Mouse (Mus musculus) B cell, adult 2 months (primary cell): ENCODE data around the gene Arhgef17.

ENCODE experiments used
- DNase-seq, 2 experiments: peaks; one replicate each; pipeline ENCODE4 v3.0.0; 2022

Gene Arhgef17

DNA sequence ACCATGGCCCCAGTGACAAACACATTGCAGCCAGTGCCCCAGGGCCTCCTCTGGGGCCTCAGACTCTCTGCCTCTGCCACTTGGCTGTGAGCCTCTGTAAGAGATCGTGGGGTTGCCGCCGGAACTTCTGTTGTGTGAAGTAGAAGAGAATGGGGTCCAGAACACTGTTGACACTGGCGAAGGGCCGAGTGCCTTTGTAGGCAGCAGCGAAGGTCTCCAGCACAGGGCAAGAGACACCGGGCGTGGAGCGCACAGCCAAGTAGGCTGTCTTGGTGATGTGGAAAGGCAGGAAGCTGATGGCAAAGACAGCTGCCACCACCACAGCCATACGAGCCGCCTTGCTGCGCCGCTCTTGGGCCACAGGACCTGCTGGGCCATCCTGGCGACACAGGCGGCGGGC lies 6.2 kb upstream of the Arhgef17 start:
- no peak for DNase-seq

DNA sequence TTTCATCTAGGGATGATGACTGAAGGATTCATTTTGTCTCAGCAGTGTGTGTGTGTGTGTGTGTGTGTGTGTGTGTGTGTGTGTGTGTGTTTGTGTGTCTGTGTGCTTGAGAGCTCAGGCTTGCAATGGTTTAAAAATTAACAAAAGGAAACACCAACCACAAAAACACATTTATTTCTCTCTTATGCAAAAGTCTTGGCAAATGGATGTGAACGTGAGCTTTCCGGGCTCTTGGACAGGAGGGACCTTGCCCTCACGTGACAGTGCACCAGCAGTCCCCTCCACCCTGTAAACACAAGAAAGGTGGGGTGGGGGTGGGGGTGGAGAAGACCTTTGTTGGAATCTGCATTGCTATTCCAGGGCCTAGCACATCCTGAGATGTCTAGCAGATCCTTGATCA lies 5.6 kb upstream of the Arhgef17 start:
- no peak for DNase-seq

DNA sequence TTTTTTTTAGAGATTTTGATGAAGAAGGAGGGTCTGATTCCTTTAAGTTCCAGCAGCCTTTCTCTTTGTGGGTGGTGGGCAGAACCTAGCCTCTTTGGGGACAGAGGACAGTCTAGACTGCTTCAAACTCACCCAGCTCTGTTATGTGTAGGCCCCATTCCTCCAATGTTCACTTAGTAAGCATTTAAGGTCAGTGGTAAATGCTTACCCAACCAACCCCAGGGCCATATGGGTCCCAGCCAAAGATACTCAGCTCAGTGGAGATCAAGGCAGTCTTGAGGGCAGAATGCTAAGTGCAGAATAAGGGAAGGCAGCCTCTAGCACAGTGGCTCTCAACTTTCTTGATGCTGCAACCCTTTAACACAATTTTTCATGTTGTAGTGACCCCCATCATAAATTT lies 1.6 kb upstream of the Arhgef17 start:
- no peak for DNase-seq

DNA sequence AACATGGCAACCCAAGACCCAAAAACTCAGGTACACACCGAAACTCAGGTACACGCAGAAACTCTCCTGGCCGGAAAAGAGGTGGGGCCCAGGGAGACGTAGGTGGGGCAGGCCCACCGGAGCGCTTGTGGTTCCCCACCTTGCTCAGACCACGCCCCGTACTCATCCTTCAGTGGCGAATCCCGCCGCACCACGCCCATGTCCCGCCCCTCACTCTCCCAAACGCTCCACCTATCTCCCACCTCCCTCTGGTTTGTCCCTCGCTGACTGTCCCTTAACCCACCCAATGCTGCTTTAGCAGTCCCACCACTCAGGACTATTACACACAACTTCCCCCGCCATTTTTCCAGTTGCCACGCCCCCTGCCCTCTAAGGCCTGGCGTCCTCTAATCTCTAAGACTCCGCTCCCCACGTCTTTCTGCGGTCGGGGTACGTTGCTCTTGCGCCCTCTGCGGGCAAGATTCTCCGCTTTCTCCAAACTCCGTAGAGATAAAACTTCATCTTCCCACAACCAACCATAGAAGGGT lies 637 bp upstream of the Arhgef17 start:
- DNase-seq: peak; percentile 80 to 81

DNA sequence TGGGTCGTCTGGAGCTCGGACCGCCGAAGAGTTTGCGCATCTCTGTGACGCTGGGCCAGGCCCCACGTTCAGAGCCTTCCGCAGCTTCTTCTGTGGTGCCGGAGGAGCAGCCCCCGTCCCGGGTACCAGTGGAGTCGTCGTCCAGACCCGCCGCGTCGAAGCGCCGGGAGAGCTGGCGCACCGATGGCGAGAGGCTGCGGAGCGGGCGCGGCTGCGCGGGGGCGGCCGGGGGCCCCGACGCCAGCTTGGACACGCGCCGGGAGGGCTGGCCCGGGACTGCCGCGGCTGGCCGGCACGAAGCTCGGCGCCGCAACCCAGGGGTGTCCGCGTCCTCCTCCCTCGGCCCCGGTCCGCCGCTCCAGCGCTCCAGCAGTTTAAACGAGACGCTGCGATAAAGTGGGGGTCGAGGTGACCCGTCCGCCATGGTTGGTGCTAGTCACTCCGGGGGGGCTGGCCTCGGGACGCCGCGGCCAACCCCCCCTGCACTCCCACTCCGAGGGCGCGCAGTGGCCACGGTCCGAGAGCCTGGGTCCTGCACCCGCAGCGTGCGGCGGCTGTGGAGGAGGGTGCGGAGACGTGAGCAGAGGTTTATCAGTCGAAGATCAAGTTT lies 486 bp downstream of the Arhgef17 start:
- peak; percentile 14 to 22 for DNase-seq

DNA sequence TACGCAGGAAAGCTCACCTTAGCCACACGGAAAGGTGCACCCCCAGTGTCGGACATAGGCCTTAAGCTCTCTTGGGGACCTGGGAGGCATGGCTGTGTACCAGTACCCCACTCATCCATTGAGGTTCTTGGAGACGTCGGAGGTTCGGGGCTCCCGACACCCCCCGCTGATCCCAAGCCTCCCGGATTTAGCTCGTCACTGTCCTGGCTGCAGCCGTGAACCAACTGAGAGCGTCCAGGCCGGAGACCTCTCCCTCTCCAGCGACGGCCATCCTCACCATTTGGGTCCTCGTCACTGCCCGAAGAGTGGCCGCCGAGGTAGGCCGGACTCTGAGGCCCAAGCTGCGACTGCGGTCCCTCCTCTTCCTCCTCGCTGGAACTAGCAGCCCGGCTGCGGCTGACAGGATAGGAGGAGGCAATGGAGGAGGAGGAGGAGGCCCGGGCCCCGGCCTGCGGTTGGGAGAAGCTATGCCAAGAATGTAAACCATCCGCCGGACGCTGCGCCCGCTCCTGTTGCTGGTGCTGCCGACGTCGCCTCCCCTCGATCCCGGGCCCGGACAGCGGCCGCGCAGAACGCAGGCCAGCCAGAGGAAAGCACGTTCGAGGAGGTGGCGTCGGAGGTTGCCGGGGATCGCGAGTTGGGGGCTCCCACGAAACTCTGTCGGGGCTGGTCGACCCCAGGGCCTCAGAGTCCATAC lies 1.1 kb downstream of the Arhgef17 start:
- peak in 1 of 2 experiments; percentile 14 for DNase-seq

DNA sequence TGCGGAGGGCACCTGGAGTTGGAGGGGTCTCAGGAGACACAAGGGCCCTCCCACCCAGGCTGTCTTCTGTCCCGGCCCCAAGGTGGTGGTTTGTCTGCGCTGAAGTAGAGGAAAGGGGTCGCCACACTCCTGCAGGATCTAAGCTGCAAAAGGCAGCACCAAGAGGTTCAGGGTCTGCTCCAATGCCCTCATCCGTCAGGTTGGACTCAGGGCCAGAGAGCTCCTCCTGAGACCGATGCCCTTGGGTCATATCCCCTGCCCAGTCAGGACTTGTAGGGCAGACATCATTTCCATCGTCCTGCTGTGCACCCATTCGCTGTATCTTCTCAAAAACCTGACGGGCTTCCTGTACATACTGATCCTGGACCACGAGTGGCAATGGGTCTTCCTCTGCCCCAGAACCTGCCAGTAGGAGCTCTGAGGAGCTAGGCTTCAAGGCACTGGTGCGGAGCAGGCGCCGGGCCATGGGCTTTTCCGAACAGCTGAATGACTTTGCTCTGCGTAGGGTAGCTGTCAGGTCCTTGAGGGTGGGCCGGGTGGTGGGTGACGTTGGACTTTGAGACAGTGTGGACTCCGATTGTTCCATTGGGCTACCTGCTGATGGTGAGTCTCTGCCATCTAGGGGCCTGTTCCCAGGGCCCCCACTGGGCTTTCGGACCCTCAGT lies 2.1 kb downstream of the Arhgef17 start:
- DNase-seq: no peak

DNA sequence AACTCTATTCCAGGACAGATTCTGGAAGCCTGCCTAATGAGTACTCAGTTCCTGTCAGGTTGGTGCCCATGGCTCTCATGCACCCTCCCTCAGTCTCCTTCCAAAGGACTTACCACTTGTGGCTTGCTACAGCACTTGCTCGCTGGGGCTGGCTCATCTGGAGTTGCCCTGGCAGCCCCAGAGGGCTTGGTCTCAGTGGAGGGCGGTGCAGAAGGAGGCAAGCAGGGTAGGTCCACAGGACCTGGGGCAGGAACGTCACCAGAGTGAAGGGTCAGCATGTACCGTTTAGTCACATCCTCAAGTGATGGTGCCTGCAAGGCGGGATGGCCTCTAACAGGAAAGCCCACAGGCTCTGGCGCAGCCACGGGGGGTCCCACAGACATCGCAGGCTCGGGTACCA lies 3.5 kb downstream of the Arhgef17 start:
- peak in 1 of 2 experiments; percentile 9 for DNase-seq

DNA sequence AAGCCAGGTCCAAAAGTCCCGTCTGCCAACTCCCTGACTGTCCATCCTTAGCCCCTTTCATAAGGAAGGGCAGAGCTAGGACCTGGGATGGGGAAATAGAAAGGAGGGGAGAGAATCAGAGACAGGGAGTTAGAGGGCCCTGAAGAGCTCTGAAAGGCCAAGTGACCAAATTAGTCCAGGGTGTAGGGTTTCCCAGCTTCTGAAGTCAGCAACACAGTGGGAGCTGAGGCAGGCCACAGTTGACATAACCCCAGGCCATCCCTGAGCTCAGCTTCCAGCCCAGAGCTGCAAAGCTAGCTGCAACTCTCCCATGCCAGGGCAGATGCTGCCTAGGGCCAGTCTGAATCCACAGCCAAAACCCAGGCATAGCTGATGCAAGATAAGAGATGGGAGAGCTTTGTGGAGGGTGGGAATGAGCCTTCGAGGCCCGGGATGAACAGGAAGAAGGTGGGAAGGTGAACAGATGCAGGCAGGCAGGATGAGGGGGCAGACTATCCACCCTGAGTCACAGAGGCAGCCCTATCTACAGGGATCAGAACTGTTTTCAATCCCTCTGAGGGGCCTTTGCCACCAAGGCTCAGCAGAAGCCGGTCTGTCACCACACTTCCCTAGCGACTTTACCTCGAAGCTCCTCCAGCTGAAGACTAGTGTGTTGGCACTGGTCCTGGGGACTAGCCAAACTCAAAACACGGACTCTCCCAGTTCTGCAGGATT lies 4.5 kb downstream of the Arhgef17 start:
- no peak for DNase-seq

DNA sequence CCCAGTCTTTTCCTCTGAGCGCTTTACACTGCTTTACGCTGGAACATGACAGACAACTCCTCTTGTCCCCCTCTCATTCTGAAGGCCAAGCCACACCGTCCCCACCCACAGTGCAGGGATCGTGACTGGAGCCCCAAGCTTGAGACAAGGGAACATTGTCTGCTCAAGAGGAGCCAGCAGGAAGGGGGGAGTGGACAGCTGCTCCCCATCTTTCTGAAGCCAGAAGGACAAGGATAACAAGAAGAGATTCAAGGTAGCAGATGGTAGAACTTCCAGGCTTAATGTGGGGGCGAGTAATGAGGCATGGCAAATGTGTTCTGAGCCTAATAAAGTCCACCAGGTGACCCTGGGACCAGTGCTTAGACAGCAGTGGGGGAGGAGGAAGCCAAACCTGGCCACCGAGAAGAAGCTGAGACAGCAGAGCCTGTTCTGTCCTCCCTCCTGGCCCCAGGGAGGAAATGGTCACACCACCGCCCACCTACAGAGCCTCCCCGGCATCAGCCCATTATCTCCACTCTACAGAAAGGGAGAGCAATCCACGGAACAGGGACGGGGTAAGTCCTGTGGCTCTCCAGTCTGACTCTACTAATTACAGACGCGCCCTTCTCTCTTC lies 5.5 kb downstream of the Arhgef17 start:
- no peak for DNase-seq

DNA sequence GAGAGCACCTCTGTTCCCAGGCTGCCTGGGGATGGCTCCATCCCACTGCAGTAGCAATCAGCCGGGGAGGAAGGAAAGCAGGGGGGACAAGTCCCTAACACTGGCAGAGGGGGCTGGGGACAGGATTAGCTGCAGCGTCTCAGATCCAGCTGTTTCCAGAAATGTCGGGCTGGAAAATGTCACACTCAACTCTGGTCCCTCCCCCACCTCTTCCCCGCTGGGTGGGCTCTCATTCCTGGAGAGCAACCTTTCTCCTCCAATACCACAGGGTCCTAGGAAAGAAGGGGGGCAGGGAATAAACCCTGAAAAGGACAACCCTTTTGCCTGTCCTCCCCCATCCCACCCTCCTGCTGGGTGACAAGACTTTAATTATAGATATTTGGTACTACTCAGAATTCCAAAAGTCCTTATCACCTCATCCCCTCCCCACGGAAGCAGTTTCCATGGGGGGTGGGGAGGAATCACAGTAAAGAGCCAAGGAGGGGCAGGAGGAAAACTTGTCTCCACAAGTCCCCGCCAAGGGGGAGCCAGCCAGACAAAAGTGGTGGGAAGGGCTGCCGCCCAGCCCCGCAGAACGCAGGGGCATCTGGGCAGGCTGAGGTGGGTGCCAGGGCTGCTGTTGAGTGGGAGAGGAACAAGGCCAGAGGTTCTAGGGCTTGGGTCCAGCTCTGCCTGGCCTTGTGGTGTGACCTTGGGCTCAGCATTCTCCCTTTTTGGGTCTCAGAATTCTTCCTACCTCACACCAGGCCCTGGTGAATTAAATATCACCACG lies 7.0 kb downstream of the Arhgef17 start:
- no peak for DNase-seq

DNA sequence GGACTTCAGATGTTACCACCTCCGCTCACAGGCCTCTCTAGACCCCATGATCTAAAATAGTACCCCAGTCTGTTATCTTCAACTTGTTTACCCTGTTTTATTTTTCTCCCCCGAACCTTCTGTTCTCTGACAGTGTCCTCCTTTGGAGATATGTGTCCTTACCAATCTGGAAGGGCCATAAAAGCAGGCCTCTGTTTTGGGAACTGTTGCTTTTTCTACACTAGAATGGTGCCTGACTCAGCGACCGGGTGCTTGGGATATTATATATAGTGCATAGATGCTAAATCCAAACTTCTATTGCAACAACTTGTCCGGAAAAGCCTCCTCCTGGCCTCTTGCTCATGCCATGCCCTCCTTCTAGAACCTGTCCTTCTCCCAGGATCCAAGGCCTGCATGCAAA lies 7.7 kb downstream of the Arhgef17 start:
- no peak for DNase-seq

DNA sequence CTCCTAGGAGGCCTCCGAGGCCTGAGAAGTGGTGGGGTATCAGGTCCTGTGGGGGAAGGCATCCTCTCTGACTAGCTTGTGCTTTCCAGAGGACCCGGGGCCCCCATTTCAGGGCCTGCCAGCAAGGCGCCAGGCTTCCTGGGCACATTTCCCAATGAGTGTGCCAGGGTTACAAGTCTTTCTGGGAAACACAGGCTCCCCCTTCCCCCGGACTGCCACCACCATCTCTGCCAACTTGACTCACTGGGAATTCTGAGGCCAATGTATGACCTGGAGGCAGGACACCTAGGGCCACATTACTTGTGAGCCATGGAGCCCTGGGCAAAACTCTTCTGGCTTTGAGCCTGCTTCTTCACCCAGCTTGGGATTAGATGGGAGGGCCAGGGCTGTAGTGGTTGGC lies 9.0 kb downstream of the Arhgef17 start:
- no peak for DNase-seq

DNA sequence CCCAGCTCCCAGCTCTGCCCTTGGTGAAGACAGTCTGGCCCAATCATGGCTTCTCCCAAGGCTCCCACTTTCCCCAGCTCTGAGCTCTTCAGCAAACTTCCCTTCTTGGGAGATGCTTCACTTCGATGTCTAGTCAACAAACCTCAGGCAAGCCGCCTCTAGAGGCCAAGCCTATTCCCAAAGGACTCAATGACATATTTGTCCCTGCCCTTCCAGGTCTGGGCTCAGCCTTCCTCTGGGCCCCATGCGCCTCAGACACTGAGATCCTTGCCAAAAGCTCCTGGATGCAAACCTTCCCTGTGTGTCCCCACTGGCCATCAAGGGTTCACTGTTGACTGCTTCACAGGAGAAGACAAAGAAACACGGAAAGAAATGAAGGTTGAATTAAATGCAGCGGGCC lies 10.6 kb downstream of the Arhgef17 start:
- no peak for DNase-seq

DNA sequence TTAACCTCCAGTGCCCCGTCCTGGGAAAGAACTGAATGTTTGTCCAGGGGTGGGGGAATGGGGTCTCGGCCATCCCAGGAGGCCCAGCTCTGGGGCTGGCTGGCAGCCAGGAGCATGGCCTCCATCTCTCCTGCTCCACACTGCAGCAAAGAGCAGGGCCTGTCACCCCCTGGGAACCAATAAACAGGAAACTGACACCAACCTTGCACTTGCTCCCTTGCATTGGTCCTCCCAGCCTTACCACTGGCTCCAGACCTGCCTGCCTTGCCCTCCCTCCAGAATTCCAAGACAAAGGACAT lies 12.1 kb downstream of the Arhgef17 start:
- no peak for DNase-seq

DNA sequence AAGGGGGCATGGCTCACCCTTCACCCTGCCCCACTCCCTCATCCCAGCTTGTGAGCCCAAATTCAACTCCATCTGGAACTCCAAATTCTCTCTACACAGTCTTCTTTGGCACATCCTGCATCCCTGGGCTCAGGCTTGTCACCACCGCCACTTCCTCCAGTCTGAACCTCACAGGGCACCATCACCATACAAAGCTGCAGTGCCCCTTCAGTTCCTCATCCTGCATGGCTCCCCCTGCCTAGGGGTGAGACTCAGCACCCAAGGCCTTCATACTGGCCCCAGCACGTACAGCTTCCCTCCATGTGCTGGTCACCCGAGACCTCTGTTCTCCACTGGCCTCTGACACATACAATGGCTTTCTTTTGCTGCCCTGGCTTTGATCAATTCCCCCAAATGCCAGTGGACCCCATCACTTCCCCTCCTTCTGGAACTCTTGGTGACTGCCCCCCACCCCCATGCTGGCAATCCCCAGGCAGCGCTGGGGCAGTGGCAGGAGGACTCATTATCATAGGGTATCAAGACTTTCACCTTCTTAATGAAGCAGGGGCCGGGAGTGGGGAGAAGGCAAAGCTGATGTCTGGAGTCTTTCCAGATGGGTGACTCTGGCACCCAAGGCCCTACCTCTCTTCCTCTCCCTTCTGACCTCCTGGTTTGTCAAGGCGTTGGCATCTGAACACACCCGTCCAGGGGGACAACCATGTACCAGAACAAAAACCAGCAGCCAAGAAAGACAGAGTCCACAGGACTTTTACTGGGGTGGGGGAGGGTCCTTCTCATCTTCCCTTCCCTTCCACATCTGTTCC lies 12.7 kb downstream of the Arhgef17 start:
- no peak for DNase-seq

DNA sequence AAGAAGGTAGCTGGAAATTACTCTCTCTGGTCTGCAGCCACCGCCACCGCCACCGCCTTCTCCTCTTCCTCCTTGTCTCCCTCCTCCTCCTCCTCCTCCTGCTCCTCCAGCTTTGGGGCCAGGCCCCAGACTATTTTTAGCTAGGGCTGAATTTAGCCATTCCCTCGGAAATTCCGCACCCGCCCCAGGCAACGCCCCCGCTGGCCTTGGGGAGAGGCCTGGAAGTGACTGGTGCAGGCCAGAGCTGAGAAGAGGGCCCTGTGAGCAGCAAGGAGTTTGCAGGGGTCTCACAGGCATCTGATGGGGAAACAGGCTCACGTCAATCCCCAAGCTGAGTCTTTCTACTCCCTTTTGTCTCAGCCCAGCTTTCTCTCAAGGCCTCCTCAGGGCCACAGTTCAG lies 13.7 kb downstream of the Arhgef17 start:
- no peak for DNase-seq

DNA sequence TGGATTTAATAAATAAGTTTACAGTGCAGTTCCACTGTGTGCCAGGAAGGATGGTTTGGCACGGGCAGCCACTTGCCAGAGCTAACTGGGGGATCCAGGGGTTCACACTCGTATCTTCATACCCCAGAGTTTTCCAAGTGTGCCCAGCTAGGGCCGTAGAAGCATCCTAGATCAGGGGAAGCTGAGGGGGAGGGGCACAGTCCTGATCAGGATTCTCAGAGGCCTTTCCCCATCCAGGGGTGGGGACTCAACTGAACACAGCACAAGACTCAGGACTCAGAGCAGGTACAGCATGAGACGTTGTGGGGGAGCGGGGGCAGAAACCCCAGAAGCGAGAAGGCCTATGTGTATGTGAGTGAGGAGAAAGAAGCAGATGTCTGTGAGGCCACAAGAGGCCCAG lies 14.2 kb downstream of the Arhgef17 start:
- DNase-seq: no peak

DNA sequence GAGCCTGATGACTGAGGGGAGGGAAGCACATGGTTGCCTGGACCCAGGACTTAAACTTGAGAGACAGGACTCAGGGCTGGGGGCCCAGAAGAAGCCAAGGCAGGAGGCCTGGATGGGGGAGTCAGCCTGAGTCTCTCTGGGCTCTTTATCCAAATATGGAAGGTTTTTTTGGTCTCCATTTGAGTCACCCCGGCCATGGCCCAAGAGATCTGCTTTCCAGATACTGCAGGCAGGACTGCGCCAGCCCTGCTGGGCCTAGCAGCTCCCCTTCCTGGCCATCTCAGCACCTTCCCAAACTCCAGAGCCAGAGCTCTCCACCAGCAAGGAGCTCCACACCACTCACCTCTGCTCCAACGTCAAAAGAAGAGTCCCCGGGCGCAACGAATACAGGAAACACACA lies 15.4 kb downstream of the Arhgef17 start:
- DNase-seq: no peak

DNA sequence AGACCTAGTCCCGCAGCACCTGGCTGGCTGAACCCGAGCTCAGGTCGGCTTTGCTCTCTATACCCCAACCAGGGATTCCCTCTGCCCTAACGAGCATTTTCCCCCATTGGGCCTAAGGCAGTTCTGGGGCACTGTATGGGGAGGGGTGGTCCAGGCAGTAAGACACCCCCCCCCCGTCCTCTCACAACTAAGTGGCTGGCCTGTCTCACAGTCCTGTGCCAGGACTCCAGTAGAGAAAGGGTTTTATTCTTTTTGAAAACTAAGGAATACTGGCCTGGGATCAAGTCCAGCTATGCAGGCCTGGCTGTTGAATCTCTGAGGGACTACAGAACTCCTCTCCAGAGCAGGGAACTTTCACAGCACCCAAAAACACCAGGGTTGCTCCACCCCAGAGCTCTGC lies 16.7 kb downstream of the Arhgef17 start:
- DNase-seq: no peak

DNA sequence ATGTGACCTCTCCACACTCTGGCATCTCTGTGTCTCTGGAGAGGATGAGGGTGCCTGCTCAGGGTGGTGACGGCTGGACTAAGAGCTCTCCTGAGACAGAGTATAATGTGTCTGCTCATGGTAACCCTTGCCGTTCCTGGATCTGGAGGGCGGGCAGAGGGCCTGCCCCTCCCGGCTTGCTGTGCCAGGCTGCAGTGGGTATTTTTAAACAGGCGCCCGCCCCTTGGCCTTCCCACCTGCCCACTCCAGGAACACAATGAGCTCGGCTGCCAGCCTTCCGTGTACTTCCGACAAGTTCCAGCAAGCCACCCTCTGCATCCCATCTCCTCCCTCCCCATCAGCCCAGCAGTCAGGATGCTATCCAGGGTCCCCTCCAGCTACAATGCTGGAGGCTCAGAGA lies 20.1 kb downstream of the Arhgef17 start:
- DNase-seq: no peak
